Mouse (Mus musculus) E14TG2a.4 (cell line): ENCODE measurements at regions not wholly inside any gene's neighbourhood (a gene's known extent, or its start where the extent isn't known, plus 50 kb on each side); places are given as distances from the start of the nearest gene placed in this dataset.

ENCODE experiments used
- CTCF ChIP-seq: conservative IDR thresholded peaks from 2 replicates; pipeline ENCODE4 v1.5.1; 2014; ENCODE audit warnings: low read length
- NANOG ChIP-seq: IDR thresholded peaks from 2 replicates; pipeline ENCODE4 v1.6.1; 2014; ENCODE audit warnings: borderline replicate concordance, low read length, mixed read lengths
- POU5F1 ChIP-seq: IDR thresholded peaks from 2 replicates; pipeline ENCODE4 v1.6.1; 2014; ENCODE audit warnings: low read length, borderline replicate concordance

GRCm38 (mm10) chr7:123068715-123069273, 54.9 kb upstream of the Tnrc6a start:
- TF ChIP-seq CTCF (no peak), POU5F1 (no peak), NANOG (no peak)
